Mouse (Mus musculus) heart, postnatal 10 days (tissue): ENCODE measurements around the gene Htr5a. TPM values are rescaled to one million over a fixed set of nuclear protein-coding genes. Genes with fewer than 3 reads are reported as not detected.

Source experiments
- DNase-seq, 2 experiments: peaks; one replicate each; pipeline ENCODE4 v3.0.0; 2021
- intact Hi-C: fragments of 180-260 bp; cut with DNase I; formaldehyde crosslinking; loops from one replicate; pipeline ENCODE4 v1.15.1; 2025
- total RNA-seq, 2 experiments: library from RNA; stranded (reverse); gene quantifications; 2 replicates each; pipeline ENCODE4 v1.2.3; 2021

The Htr5a gene
- total RNA-seq, 2 experiments from 2014 or later, result not detected

- no peak for DNase-seq
- intact Hi-C loops, result no loop called here
These were observed 38.5 kb downstream of the Htr5a start for GRCm38 (mm10) chr5:27880329-27881036.

GRCm38 (mm10) chr5:27881261-27881660 lies 39.3 kb downstream of the Htr5a start:
- DNase-seq, result no peak
- intact Hi-C loops, result no loop called here

DNA sequence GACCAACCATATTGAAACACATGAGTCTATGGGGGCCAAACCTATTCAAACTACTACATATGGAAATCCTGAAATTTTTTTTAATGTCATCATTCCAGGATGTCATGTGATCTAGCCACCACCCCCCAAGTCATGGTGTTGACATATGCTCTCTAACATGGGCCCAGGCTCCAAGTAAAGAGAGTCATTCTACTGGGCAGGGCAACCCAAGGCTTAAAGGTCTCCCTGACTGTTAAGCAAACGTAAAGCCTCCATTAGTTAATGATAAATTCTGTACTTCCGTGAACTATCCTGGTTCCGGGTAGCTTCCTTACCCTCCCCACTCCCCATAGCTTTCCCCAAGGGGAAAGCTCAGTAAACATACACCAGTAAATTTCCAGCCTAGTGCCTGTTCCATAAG lies 46.1 kb downstream of the Htr5a start:
- intact Hi-C loops, result no loop called here
- DNase-seq, result no peak

DNA sequence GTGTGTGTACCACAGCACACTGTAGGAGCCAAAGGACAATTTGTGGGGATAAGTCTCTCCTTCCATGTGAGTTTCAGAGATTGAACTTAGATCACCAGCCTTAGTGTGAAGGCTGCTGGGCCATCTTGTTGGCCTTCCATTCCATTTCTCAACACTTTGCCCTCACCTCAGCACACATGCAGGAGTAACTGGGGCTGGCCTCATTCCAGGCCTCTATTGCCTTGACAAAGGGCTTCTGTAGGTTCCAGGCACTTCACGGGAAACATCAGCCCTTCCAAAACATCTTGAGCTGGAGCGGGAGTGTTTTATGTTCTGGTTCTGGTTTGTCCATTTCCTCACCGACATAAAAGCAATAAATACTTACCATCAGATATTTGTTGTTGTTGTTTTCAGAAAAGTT lies 54.0 kb downstream of the Htr5a start:
- intact Hi-C loops, result no loop called here
- DNase-seq, result no peak

DNA sequence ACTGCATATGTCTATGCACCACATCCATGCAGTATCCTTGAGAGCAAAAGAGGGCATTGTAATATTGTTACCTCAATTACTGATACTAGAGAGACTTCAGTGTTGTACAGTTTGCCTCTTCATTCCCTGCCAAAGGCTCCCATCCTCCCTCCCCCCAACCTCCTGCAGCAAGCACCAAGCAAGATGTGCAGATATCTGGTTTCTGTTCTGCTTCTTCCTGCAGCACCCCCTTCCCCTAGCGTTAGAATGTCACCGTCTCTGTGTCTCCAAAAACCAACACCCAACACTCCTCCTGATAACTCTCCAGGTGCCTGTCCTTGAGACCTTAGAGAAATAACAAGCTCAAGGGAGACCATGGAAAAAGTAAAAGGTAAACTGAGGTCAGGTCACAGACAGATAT lies 57.8 kb downstream of the Htr5a start:
- intact Hi-C loops, result no loop called here
- DNase-seq, result no peak

DNA sequence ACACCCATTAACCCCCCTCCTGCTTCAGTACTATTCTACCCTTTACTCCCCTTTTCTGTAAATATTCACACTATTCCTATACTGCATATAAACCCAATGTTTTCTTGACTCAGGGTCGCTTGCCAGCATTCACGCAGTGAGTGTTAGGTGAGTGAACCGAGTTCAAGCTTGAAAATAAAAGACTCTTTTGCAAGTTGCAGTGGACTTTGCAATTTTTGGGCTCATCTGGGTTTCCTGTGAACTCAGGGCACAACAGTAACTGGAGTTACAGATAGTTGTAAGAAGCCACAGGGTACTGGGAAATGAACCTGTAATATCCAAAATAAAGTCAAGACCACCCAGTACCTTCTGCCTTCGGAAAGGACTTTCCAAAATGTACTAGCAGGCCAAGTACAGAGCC lies 58.2 kb downstream of the Htr5a start:
- intact Hi-C loops, result no loop called here

More for the DNA sequence above, 58.2 kb downstream of the Htr5a start:
- no peak for DNase-seq

Other genes with a start within 250 kb of the Htr5a start
- 10 to 100 TPM; 20.3 to 20.4 TPM for gene Paxip1, start 50.5 kb upstream of the Htr5a start, total RNA-seq
- gene Insig1, start 229.2 kb downstream of the Htr5a start, total RNA-seq, result 10 to 100 TPM; 20.5 to 23.2 TPM